Mouse (Mus musculus) heart, embryonic 11.5 days (tissue): ENCODE measurements at regions not wholly inside any gene's neighbourhood (a gene's known extent, or its start where the extent isn't known, plus 50 kb on each side); places are given as distances from the start of the nearest gene placed in this dataset.

ENCODE experiments used
- ATAC-seq: fragments of 200-750 bp; cut with Nextera tagmentation; replicated peaks from 2 replicates; pipeline ENCODE4 v1.8.0; 2017; ENCODE audit warnings: moderate library complexity; ENCODE audit not compliant: insufficient number of reproducible peaks, low FRiP score, low TSS enrichment
- H3K27ac ChIP-seq: fragments of 300-500 bp; sonication (generic); 2 replicates; pipeline ENCODE4 v1.5.1; 2014; ENCODE audit warnings: mild to moderate bottlenecking, low read depth, low read length
- H3K27me3 ChIP-seq: fragments of 300-500 bp; sonication (generic); 2 replicates; pipeline ENCODE4 v1.6.1; 2014; ENCODE audit warnings: mild to moderate bottlenecking, low read length, mixed read lengths; ENCODE audit not compliant: control insufficient read depth, insufficient read depth
- H3K36me3 ChIP-seq: fragments of 300-500 bp; sonication (generic); 2 replicates; pipeline ENCODE4 v1.6.1; 2014; ENCODE audit warnings: mild to moderate bottlenecking, low read length, moderate library complexity, mixed read lengths; ENCODE audit not compliant: control insufficient read depth, insufficient read depth
- H3K4me1 ChIP-seq: fragments of 300-500 bp; sonication (generic); 2 replicates; pipeline ENCODE4 v1.6.1; 2014; ENCODE audit warnings: low read length; ENCODE audit not compliant: control insufficient read depth, insufficient read depth
- H3K4me2 ChIP-seq: fragments of 300-500 bp; sonication (generic); 2 replicates; pipeline ENCODE4 v1.6.1; 2014; ENCODE audit warnings: mild to moderate bottlenecking, moderate library complexity
- H3K4me3 ChIP-seq: fragments of 300-500 bp; sonication (generic); 2 replicates; pipeline ENCODE4 v1.5.1; 2014; ENCODE audit warnings: low read depth, low read length
- H3K9ac ChIP-seq: fragments of 300-500 bp; sonication (generic); 2 replicates; pipeline ENCODE4 v1.6.1; 2014; ENCODE audit warnings: mild to moderate bottlenecking, low read depth, low read length, moderate library complexity
- H3K9me3 ChIP-seq: fragments of 300-500 bp; sonication (generic); replicated peaks from 2 replicates; pipeline ENCODE4 v1.6.1; 2016; ENCODE audit warnings: low read length; ENCODE audit not compliant: control insufficient read depth
- WGBS: fragments of 180-500 bp; shearing (Covaris S2); extraction: QIAGEN DNeasy Blood & Tissue Kit; methylation state at CpG from one replicate; pipeline ENCODE4 v1.1.7; 2014; ENCODE audit not compliant: insufficient replicate concordance; 5-methylcytosine and 5-hydroxymethylcytosine counted together

- ATAC-seq: no peak
- Histone ChIP-seq H3K36me3 (no peaks in the 10 kb centered on the region), H3K4me1 (no peaks in the 10 kb centered on the region), H3K27me3 (no peaks in the 10 kb centered on the region), H3K27ac (no peak overlapping the region), H3K4me3 (no peak overlapping the region), H3K4me2 (no peak overlapping the region), H3K9me3 (no peaks in the 10 kb centered on the region), H3K9ac (no peak overlapping the region)
- 76% methylated on average over 4 of the region's 4 CpGs for WGBS
Observed at GRCm38 (mm10) chr1:88916531-88917050, 153.6 kb upstream of the Sh3bp4 start.

DNA sequence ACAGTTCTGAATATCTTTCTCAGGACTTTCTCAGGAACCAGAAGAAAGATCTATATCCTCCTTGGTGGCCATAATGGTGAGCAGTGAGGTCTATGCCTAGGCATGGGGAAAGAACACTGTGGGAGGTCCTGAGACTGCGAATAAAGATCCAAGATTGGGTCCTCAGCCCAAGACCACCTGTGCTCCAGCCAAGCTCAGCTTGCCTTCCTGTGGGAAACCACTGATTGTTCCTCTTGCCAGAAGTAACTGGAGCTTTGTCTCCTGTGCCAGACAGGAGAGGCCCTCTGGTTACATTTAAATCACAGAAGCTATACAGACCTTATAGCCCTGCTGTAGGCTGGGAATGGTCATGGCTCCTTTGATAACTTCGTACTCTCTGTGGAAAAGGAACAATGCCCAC lies 148.8 kb upstream of the Sh3bp4 start:
- no peak overlapping the region for H3K27ac ChIP-seq
- no peak overlapping the region for H3K9ac ChIP-seq
- no peaks in the 10 kb centered on the region for H3K4me1 ChIP-seq
- no peak for ATAC-seq
- H3K36me3 ChIP-seq: no peaks in the 10 kb centered on the region
- H3K4me2 ChIP-seq: no peak overlapping the region
- 70% methylated on average over 2 of the region's 2 CpGs for WGBS
- no peaks in the 10 kb centered on the region for H3K9me3 ChIP-seq
- no peak overlapping the region for H3K4me3 ChIP-seq
- no peaks in the 10 kb centered on the region for H3K27me3 ChIP-seq

- Histone ChIP-seq H3K4me1 (no peaks in the 10 kb centered on the region), H3K27ac (no peak overlapping the region), H3K27me3 (no peaks in the 10 kb centered on the region), H3K4me3 (no peak overlapping the region), H3K4me2 (no peak overlapping the region), H3K36me3 (no peaks in the 10 kb centered on the region), H3K9ac (no peak overlapping the region), H3K9me3 (peaks cover 4% of the 10 kb centered on the region; the same call in 1 of the 2 replicates)
- WGBS: 47% methylated on average over 7 of the region's 7 CpGs
- no peak for ATAC-seq
Observed at GRCm38 (mm10) chr1:88923791-88924581, 146.2 kb upstream of the Sh3bp4 start.

- Histone ChIP-seq H3K9ac (no peak overlapping the region), H3K4me3 (no peak overlapping the region), H3K9me3 (0 out of 2 replicates have a peak, but pooled peaks cover 2% of the 10 kb centered on the region), H3K4me1 (no peaks in the 10 kb centered on the region), H3K27ac (no peak overlapping the region), H3K27me3 (no peaks in the 10 kb centered on the region), H3K36me3 (no peaks in the 10 kb centered on the region), H3K4me2 (no peak overlapping the region)
- ATAC-seq: no peak
- 72% methylated on average over 1 of the region's 1 CpGs for WGBS
Observed at GRCm38 (mm10) chr1:88935191-88935590, 135.0 kb upstream of the Sh3bp4 start.

GRCm38 (mm10) chr1:88935779-88936178 lies 134.4 kb upstream of the Sh3bp4 start:
- ATAC-seq: no peak
- no peaks in the 10 kb centered on the region for H3K27me3 ChIP-seq
- H3K9me3 ChIP-seq: 0 out of 2 replicates have a peak, but pooled peaks cover 2% of the 10 kb centered on the region
- H3K4me1 ChIP-seq: no peaks in the 10 kb centered on the region
- H3K4me2 ChIP-seq: no peak overlapping the region
- no peaks in the 10 kb centered on the region for H3K36me3 ChIP-seq
- H3K9ac ChIP-seq: no peak overlapping the region
- WGBS: 80% methylated on average over 3 of the region's 3 CpGs
- no peak overlapping the region for H3K27ac ChIP-seq
- H3K4me3 ChIP-seq: no peak overlapping the region

DNA sequence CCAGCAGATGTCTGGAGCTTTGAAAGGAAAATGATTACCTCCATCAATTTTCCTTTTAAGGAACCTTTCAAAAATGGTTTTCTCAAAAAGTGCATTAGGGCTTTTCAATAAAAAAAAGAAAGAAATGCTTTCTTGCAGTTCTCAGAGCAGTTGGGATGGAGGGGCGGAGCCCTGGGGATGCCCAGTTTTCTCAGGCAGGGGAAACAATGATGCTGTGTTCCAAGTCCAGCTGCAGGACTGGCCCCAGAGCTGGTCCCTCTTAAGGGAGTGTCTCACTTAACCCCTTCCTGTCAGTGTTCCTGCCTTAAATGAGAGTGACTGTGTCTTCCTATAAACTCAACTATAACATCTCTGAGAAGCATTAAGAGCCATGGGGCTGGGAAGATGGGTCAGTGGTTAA lies 132.9 kb upstream of the Sh3bp4 start:
- Histone ChIP-seq H3K27ac (no peak overlapping the region), H3K9ac (no peak overlapping the region), H3K36me3 (no peaks in the 10 kb centered on the region), H3K4me3 (no peak overlapping the region), H3K27me3 (no peaks in the 10 kb centered on the region), H3K9me3 (no peaks in the 10 kb centered on the region), H3K4me1 (no peaks in the 10 kb centered on the region), H3K4me2 (no peak overlapping the region)
- WGBS: 85% methylated on average over 1 of the region's 1 CpGs
- no peak for ATAC-seq

- no peaks in the 10 kb centered on the region for H3K27me3 ChIP-seq
- no peaks in the 10 kb centered on the region for H3K36me3 ChIP-seq
- no peak overlapping the region for H3K9ac ChIP-seq
- no peak overlapping the region for H3K4me3 ChIP-seq
- H3K9me3 ChIP-seq: no peaks in the 10 kb centered on the region
- H3K4me2 ChIP-seq: no peak overlapping the region
- no peak for ATAC-seq
- 70% methylated on average over 7 of the region's 7 CpGs for WGBS
- no peaks in the 10 kb centered on the region for H3K4me1 ChIP-seq
- no peak overlapping the region for H3K27ac ChIP-seq
Observed at GRCm38 (mm10) chr1:88938458-88938857, 131.8 kb upstream of the Sh3bp4 start.

DNA sequence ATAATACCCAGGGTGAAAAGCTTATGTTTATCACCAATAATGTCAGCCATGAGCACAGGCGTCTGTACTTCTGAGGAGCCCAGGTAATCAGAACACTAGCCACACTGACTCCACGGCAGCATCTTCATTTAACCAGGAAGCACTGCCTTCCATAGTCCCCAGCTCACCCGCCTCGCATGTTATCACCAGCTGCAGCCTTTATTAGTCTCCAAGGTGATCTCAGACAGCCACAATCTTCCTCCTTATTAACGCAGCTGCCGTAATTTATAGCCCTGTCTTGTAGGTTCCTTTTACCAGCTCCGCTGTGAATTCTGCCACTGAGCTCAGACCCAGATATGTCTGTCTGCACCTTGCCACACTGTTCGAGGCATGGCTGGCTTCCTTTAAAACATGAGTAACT lies 127.2 kb upstream of the Sh3bp4 start:
- Histone ChIP-seq H3K27me3 (no peaks in the 10 kb centered on the region), H3K4me2 (no peak overlapping the region), H3K27ac (no peak overlapping the region), H3K9me3 (no peaks in the 10 kb centered on the region), H3K36me3 (no peaks in the 10 kb centered on the region), H3K9ac (no peak overlapping the region), H3K4me1 (no peaks in the 10 kb centered on the region), H3K4me3 (no peak overlapping the region)
- no peak for ATAC-seq
- WGBS: 62% methylated on average over 8 of the region's 8 CpGs

DNA sequence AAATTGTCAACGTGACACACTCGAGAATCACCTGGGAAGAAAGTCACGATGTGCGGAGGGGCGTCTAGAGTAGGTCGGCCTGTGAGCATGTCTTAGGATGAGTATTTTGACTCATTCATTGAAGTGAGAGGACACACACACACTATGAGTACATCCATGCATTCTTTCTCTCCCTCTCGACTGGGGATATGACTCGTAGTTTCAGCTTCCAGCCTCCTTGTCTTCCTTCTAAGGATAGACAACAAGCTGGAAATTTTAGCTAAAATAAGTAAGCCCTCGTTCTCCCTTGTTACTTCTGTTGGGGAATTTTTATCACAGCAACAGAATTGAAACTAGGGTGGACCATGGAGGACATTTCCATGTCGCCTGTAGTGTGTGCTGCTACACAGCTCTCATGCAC lies 124.3 kb upstream of the Sh3bp4 start:
- 79% methylated on average over 10 of the region's 10 CpGs for WGBS
- no peaks in the 10 kb centered on the region; the same call in 1 of the 2 replicates for H3K9me3 ChIP-seq
- no peak overlapping the region for H3K9ac ChIP-seq
- no peaks in the 10 kb centered on the region for H3K36me3 ChIP-seq
- no peaks in the 10 kb centered on the region for H3K27me3 ChIP-seq
- no peak for ATAC-seq
- no peak overlapping the region for H3K4me3 ChIP-seq
- H3K27ac ChIP-seq: no peak overlapping the region
- no peak overlapping the region for H3K4me2 ChIP-seq
- no peaks in the 10 kb centered on the region for H3K4me1 ChIP-seq
